22 mouse cellular contexts compared by ENCODE assay signal in the genomic region with DNA sequence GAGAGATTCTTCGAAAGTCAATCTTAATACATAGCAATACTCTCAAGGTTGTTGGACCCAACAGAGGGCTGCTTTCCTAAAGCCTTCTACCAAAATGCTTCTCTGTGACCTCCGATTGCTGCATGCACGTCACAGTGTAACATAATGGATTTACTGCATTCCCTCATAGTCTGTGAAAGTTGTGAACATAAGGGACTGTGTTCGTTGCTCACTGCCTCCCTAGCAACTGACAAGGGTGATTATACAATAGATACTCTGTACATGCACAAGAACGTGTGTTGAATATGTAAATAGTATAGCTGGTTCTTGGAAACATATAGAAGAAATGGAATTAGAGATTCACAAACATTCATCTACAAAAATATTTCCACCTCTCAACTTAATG.
A peak's percentile ranks its signal among the peaks of the same experiment; 100 is the strongest.
DNase-seq lines count a peak whose midpoint lies in the region; ATAC-seq lines count a peak whose summit lies in the region.
"Had no signal": no experiment of that assay in that cellular context is flagged by ENCODE, and none has a peak within 500 bp of the region (broad histone marks: within the 10 kb centered on the region; RNA-seq: fewer than 3 reads in every experiment).

No protein-coding gene starts in this region.

- H3K9ac ChIP-seq in forebrain, embryonic 11.5 days (ENCODE audit: low read length) = no peak overlapping the region
- H3K9ac ChIP-seq in midbrain, embryonic 13.5 days (replicated peaks) = no peak overlapping the region
- no peak overlapping the region for H3K9ac ChIP-seq in midbrain, embryonic 16.5 days (ENCODE audit: low read depth, low read length)
- no peak overlapping the region for H3K9ac ChIP-seq in hindbrain, embryonic 13.5 days
- H3K9ac ChIP-seq in kidney, embryonic 16.5 days (replicated peaks; ENCODE audit: low read length) = no peak overlapping the region
- H3K9ac ChIP-seq: kidney, embryonic 15.5 days; limb, embryonic 15.5 days; liver, embryonic 15.5 days; neural tube, embryonic 12.5 days had no signal

- no peak overlapping the region for H3K4me3 ChIP-seq in forebrain, embryonic 11.5 days (ENCODE audit: low read depth, low read length)
- H3K4me3 ChIP-seq in forebrain, embryonic 10.5 days = no peak overlapping the region
- no peak overlapping the region for H3K4me3 ChIP-seq in midbrain, embryonic 13.5 days (replicated peaks)
- no peak overlapping the region for H3K4me3 ChIP-seq in midbrain, embryonic 16.5 days (ENCODE audit: low read depth, low read length)
- no peak overlapping the region for H3K4me3 ChIP-seq in hindbrain, embryonic 13.5 days
- no peak overlapping the region for H3K4me3 ChIP-seq in kidney, embryonic 16.5 days (ENCODE audit: low read length)
- H3K4me3 ChIP-seq: heart, adult 2 months; kidney, embryonic 15.5 days; limb, embryonic 15.5 days; liver, embryonic 15.5 days; neural tube, embryonic 12.5 days had no signal

- H3K4me1 ChIP-seq in forebrain, embryonic 11.5 days (replicated peaks; ENCODE audit: control insufficient read depth, insufficient read depth, low read length) = no peaks in the 10 kb centered on the region
- peaks cover 10% of the 10 kb centered on the region; the same call in 1 of the 2 replicates for H3K4me1 ChIP-seq in forebrain, embryonic 10.5 days
- H3K4me1 ChIP-seq in midbrain, embryonic 13.5 days (replicated peaks) = no peaks in the 10 kb centered on the region; the same call in 1 of the 2 replicates
- no peaks in the 10 kb centered on the region for H3K4me1 ChIP-seq in midbrain, embryonic 16.5 days (ENCODE audit: control insufficient read depth, insufficient read depth, low read length)
- H3K4me1 ChIP-seq in hindbrain, embryonic 13.5 days (replicated peaks) = no peaks in the 10 kb centered on the region
- no peaks in the 10 kb centered on the region for H3K4me1 ChIP-seq in kidney, embryonic 16.5 days (ENCODE audit: insufficient read depth, low read length)
- H3K4me1 ChIP-seq: kidney, embryonic 15.5 days; limb, embryonic 15.5 days; liver, embryonic 15.5 days; neural tube, embryonic 12.5 days had no signal

- no peak overlapping the region for H3K4me2 ChIP-seq in forebrain, embryonic 11.5 days (ENCODE audit: low read depth, low read length, severe bottlenecking)
- H3K4me2 ChIP-seq in midbrain, embryonic 13.5 days (replicated peaks) = no peak overlapping the region
- no peak overlapping the region for H3K4me2 ChIP-seq in midbrain, embryonic 16.5 days (ENCODE audit: low read length)
- no peak overlapping the region for H3K4me2 ChIP-seq in hindbrain, embryonic 13.5 days
- H3K4me2 ChIP-seq in kidney, embryonic 16.5 days (replicated peaks; ENCODE audit: low read depth, low read length) = no peak overlapping the region
- H3K4me2 ChIP-seq: kidney, embryonic 15.5 days; limb, embryonic 15.5 days; liver, embryonic 15.5 days; neural tube, embryonic 12.5 days had no signal

- H3K27me3 ChIP-seq in forebrain, embryonic 11.5 days (ENCODE audit: control insufficient read depth, insufficient read depth, low read length) = no peaks in the 10 kb centered on the region
- no peaks in the 10 kb centered on the region for H3K27me3 ChIP-seq in forebrain, embryonic 10.5 days (ENCODE audit: poor library complexity, severe bottlenecking)
- no peaks in the 10 kb centered on the region for H3K27me3 ChIP-seq in midbrain, embryonic 13.5 days
- H3K27me3 ChIP-seq in midbrain, embryonic 16.5 days (ENCODE audit: control insufficient read depth, insufficient read depth, low read depth, low read length) = no peaks in the 10 kb centered on the region
- H3K27me3 ChIP-seq in hindbrain, embryonic 13.5 days = no peaks in the 10 kb centered on the region
- no peaks in the 10 kb centered on the region for H3K27me3 ChIP-seq in kidney, embryonic 16.5 days (ENCODE audit: insufficient read depth, low read length)
- H3K27me3 ChIP-seq: kidney, embryonic 15.5 days; limb, embryonic 15.5 days; liver, embryonic 15.5 days; neural tube, embryonic 12.5 days had no signal

- ATAC-seq in forebrain, embryonic 11.5 days (replicated peaks; ENCODE audit: low FRiP score) = no peak; the same call in 1 of the 2 replicates
- ATAC-seq in midbrain, embryonic 13.5 days = peak; percentile 69; the same call in 1 of the 2 replicates
- no peak for ATAC-seq in midbrain, embryonic 16.5 days
- 0 out of 2 replicates have a peak, but pooled peaks have one; percentile 54 for ATAC-seq in hindbrain, embryonic 13.5 days (ENCODE audit: low FRiP score)
- no peak for ATAC-seq in kidney, embryonic 16.5 days (ENCODE audit: low FRiP score, low TSS enrichment)
- ATAC-seq: activated CD4-positive, CD25-positive, alpha-beta regulatory T cell, adult 4 months; CD4-positive, CD25-positive, alpha-beta regulatory T cell, adult 4 months; intestine, embryonic 16.5 days had no signal

- H3K36me3 ChIP-seq in forebrain, embryonic 11.5 days (ENCODE audit: control insufficient read depth, insufficient read depth, low read length) = no peaks in the 10 kb centered on the region
- no peaks in the 10 kb centered on the region for H3K36me3 ChIP-seq in forebrain, embryonic 10.5 days (replicated peaks)
- H3K36me3 ChIP-seq in midbrain, embryonic 13.5 days = no peaks in the 10 kb centered on the region
- H3K36me3 ChIP-seq in midbrain, embryonic 16.5 days (ENCODE audit: control insufficient read depth, insufficient read depth, low read length) = no peaks in the 10 kb centered on the region
- H3K36me3 ChIP-seq in hindbrain, embryonic 13.5 days = no peaks in the 10 kb centered on the region
- no peaks in the 10 kb centered on the region for H3K36me3 ChIP-seq in kidney, embryonic 16.5 days (ENCODE audit: insufficient read depth, low read length)
- H3K36me3 ChIP-seq: kidney, embryonic 15.5 days; limb, embryonic 15.5 days; liver, embryonic 15.5 days; neural tube, embryonic 12.5 days had no signal

- 68% methylated on average over 5 of the region's 5 CpGs for WGBS in forebrain, embryonic 11.5 days
- 87% methylated on average over 5 of the region's 5 CpGs for WGBS in forebrain, embryonic 10.5 days
- 56% methylated on average over 5 of the region's 5 CpGs for WGBS in midbrain, embryonic 13.5 days
- 52% methylated on average over 5 of the region's 5 CpGs for WGBS in midbrain, embryonic 16.5 days
- 55% methylated on average over 5 of the region's 5 CpGs for WGBS in hindbrain, embryonic 13.5 days
- WGBS in kidney, embryonic 16.5 days = 75% methylated on average over 5 of the region's 5 CpGs

- H3K27ac ChIP-seq in forebrain, embryonic 11.5 days (ENCODE audit: low read depth, low read length) = peak overlapping the region; percentile 31; the same call in 1 of the 2 replicates
- no peak overlapping the region for H3K27ac ChIP-seq in forebrain, embryonic 10.5 days
- H3K27ac ChIP-seq in midbrain, embryonic 13.5 days = peak overlapping the region; percentile 31; the same call in 1 of the 2 replicates
- no peak overlapping the region for H3K27ac ChIP-seq in midbrain, embryonic 16.5 days (ENCODE audit: low read length)
- H3K27ac ChIP-seq in hindbrain, embryonic 13.5 days = peak overlapping the region; percentile 36
- H3K27ac ChIP-seq in kidney, embryonic 16.5 days (ENCODE audit: low read length) = no peak overlapping the region
- H3K27ac ChIP-seq: heart, adult 2 months; kidney, embryonic 15.5 days; limb, embryonic 15.5 days; liver, embryonic 15.5 days; neural tube, embryonic 12.5 days had no signal

- H3K9me3 ChIP-seq in forebrain, embryonic 11.5 days (ENCODE audit: control insufficient read depth, low read length) = no peaks in the 10 kb centered on the region
- no peaks in the 10 kb centered on the region for H3K9me3 ChIP-seq in forebrain, embryonic 10.5 days
- H3K9me3 ChIP-seq in midbrain, embryonic 13.5 days = no peaks in the 10 kb centered on the region
- H3K9me3 ChIP-seq in midbrain, embryonic 16.5 days (replicated peaks; ENCODE audit: control insufficient read depth, low read length, poor library complexity, severe bottlenecking) = no peaks in the 10 kb centered on the region
- no peaks in the 10 kb centered on the region for H3K9me3 ChIP-seq in hindbrain, embryonic 13.5 days
- H3K9me3 ChIP-seq in kidney, embryonic 16.5 days (ENCODE audit: low read length) = no peaks in the 10 kb centered on the region
- H3K9me3 ChIP-seq: kidney, embryonic 15.5 days; limb, embryonic 15.5 days; liver, embryonic 15.5 days; neural tube, embryonic 12.5 days had no signal

- DNase-seq in forebrain, embryonic 11.5 days (ENCODE audit: low spot score) = no peak
- no peak for DNase-seq in forebrain, embryonic 10.5 days (ENCODE audit: extremely low spot score, low spot score)
- no peak for DNase-seq in B cell, adult 2 months
- no peak for DNase-seq in cerebellum, postnatal 36 days
- DNase-seq: adrenal gland, postnatal 10 days; cerebellum, adult 11 months; cerebellum, postnatal 14 days; gastrocnemius, postnatal 14 days; heart, adult 2 months; heart, postnatal 4 days; thymus, postnatal 36 days had no signal

Comparison
In these comparisons a context has a peak if more than half of its experiments do, and no peak if none do; other contexts are left out.
1. ATAC-seq: peak in midbrain, embryonic 13.5 days (single experiment) and hindbrain, embryonic 13.5 days (single experiment); none in forebrain, embryonic 11.5 days (single experiment), midbrain, embryonic 16.5 days (single experiment) and kidney, embryonic 16.5 days (single experiment).
2. H3K27ac ChIP-seq: peak in forebrain, embryonic 11.5 days (single experiment), midbrain, embryonic 13.5 days (single experiment) and hindbrain, embryonic 13.5 days (single experiment); none in forebrain, embryonic 10.5 days (single experiment), midbrain, embryonic 16.5 days (single experiment) and kidney, embryonic 16.5 days (single experiment).